Mouse (Mus musculus): ENCODE results near the gene Glipr2.

The Glipr2 gene

GRCm38 (mm10) chr4:43957292-43957845 is at the start of gene Glipr2:
Gene Glipr2 (plus strand): TSS chr4:43957401.
- CTCF ChIA-PET = no interaction called here

GRCm38 (mm10) chr4:43918221-43918620 is 39.0 kb upstream of the Glipr2 start:
- CTCF ChIA-PET = no interaction called here

- CTCF ChIA-PET = no interaction called here
These were observed 36.6 kb upstream of the Glipr2 start for GRCm38 (mm10) chr4:43920602-43921001.

GRCm38 (mm10) chr4:43925125-43925524 is 32.1 kb upstream of the Glipr2 start:
- CTCF ChIA-PET = interaction anchor here (0.7 to 3.8 kb wide), 6 partner anchors 18 to 165 kb away, joined by 3 to 27 read pairs (median 4); partner anchors contain the start of gene Ccin

GRCm38 (mm10) chr4:43925779-43926178 is 31.4 kb upstream of the Glipr2 start:
- CTCF ChIA-PET = interaction anchor here (0.8 to 3.8 kb wide), 5 partner anchors 19 to 56 kb away, joined by 3 to 27 read pairs (median 4); partner anchors contain the start of gene Ccin

- CTCF ChIA-PET = no interaction called here
These were observed 29.4 kb upstream of the Glipr2 start for GRCm38 (mm10) chr4:43927826-43928225.

GRCm38 (mm10) chr4:43931877-43932276 is 25.3 kb upstream of the Glipr2 start:
- CTCF ChIA-PET = no interaction called here

- CTCF ChIA-PET = no interaction called here
These were observed 21.0 kb upstream of the Glipr2 start for GRCm38 (mm10) chr4:43936186-43936585.

GRCm38 (mm10) chr4:43936749-43937674 is 20.2 kb upstream of the Glipr2 start:
- CTCF ChIA-PET = interaction anchor here (0.8 kb wide), 1 partner anchor 85 kb away, joined by 7 read pairs; no protein-coding TSS in a partner anchor

GRCm38 (mm10) chr4:43941315-43941714 is 15.9 kb upstream of the Glipr2 start:
- CTCF ChIA-PET = interaction anchor here (0.7 kb wide), 1 partner anchor 23 kb away, joined by 4 read pairs; no protein-coding TSS in a partner anchor

GRCm38 (mm10) chr4:43942421-43942820 is 14.8 kb upstream of the Glipr2 start:
- CTCF ChIA-PET = no interaction called here

GRCm38 (mm10) chr4:43947571-43947970 is 9.6 kb upstream of the Glipr2 start:
- CTCF ChIA-PET = no interaction called here

GRCm38 (mm10) chr4:43957846-43958461 is 753 bp downstream of the Glipr2 start:
- CTCF ChIA-PET = interaction anchor here (1.1 kb wide), 1 partner anchor 22 kb away, joined by 3 read pairs; no protein-coding TSS in a partner anchor

GRCm38 (mm10) chr4:43959523-43960179 is 2.5 kb downstream of the Glipr2 start:
- CTCF ChIA-PET = interaction anchor here (0.6 kb wide), 1 partner anchor 113 kb away, joined by 3 read pairs; no protein-coding TSS in a partner anchor

- CTCF ChIA-PET = no interaction called here
These were observed 3.0 kb downstream of the Glipr2 start for GRCm38 (mm10) chr4:43960207-43960606.

- CTCF ChIA-PET = interaction anchor here (0.6 kb wide), 1 partner anchor 251 kb away, joined by 13 read pairs; no protein-coding TSS in a partner anchor
These were observed 7.2 kb downstream of the Glipr2 start for GRCm38 (mm10) chr4:43964326-43964833.

- CTCF ChIA-PET = interaction anchor here (0.6 kb wide), 2 partner anchors 47 to 250 kb away, joined by 4 to 13 read pairs; no protein-coding TSS in a partner anchor
These were observed 7.9 kb downstream of the Glipr2 start for GRCm38 (mm10) chr4:43964951-43965684.

GRCm38 (mm10) chr4:43965856-43966535 is 8.8 kb downstream of the Glipr2 start:
- CTCF ChIA-PET = interaction anchor here (0.5 kb wide), 1 partner anchor 42 kb away, joined by 4 read pairs; no protein-coding TSS in a partner anchor

GRCm38 (mm10) chr4:43968650-43969049 is 11.4 kb downstream of the Glipr2 start:
- CTCF ChIA-PET = no interaction called here

GRCm38 (mm10) chr4:43969373-43969772 is 12.2 kb downstream of the Glipr2 start:
- CTCF ChIA-PET = no interaction called here
